In the genomic region with DNA sequence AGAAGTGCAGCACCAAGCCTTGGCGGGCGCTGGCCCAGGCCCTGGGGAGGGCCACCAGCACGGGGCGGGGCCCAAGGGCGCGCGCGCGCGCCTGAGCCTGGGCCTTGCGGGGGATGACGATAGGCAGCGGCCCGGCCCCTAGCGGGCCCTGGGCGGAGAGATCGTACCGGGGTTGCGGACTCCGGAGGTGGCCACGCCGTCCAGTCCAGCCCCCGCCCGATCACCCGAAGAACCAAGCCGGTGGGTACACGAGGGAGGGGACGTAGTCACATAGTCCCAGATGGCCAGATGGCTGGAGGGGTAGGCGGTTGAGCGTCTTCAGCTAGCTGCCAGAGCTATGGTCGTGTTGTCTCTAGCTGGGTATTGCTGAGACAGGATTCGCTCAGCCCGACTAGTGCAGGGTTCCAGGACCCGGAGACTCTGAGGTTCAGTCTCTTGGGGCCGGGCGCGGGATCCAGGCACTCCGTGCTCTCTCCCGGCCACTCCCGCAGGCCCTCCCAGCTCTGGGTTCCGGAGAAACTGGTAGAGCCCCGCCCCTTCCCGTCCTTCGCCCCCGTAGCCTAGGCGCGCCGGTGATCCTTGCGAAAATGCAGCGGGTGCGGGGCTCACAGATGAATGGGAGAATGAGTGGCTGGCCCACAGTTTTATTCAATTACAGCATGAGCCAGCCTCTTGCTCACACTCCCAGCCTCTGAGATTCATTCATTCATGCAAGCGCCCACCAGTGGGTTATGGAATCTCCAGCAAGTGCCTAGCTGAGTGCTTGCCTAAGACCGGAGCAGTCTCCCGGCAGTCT, we compare ENCODE assay signal across 8 mouse cellular contexts. TPM values are rescaled to one million over a fixed set of nuclear protein-coding genes. Genes with fewer than 3 reads are reported as not detected.
DNase-seq lines count a peak whose midpoint lies in the region; ATAC-seq and TF ChIP-seq lines count a peak whose summit lies in the region.

No protein-coding gene starts in this region.

- DNase-seq in ZHBTc4 (ENCODE audit: low read depth, low spot score), result peak; percentile 77
- DNase-seq in cerebellum, postnatal 36 days, result peak; percentile 72 to 80
- peak; percentile 92 for DNase-seq in gastrocnemius, adult 2 months
- DNase-seq in left cerebral cortex, adult 8-10 months (ENCODE audit: low spot score in 2 of 2), result peak; percentile 63 to 71
- peak; percentile 82 for DNase-seq in right cerebral cortex, postnatal 25 days
- DNase-seq in urinary bladder, postnatal 25 days (ENCODE audit: low spot score), result peak; percentile 83

- peak overlapping the region; percentile 94 for H3K4me3 ChIP-seq in gastrocnemius, adult 2 months
- H3K4me3 ChIP-seq in hindbrain, embryonic 16.5 days (ENCODE audit: low read length), result peak overlapping the region; percentile 62

- H3K9me3 ChIP-seq in hindbrain, embryonic 16.5 days (ENCODE audit: control insufficient read depth, low read length), result no peaks in the 10 kb centered on the region

- peaks cover 29% of the 10 kb centered on the region for H3K4me1 ChIP-seq in hindbrain, embryonic 16.5 days (ENCODE audit: control insufficient read depth, insufficient read depth, low read depth, low read length)

- H3K27ac ChIP-seq in gastrocnemius, adult 2 months, result peak overlapping the region; percentile 98
- H3K27ac ChIP-seq in hindbrain, embryonic 16.5 days (ENCODE audit: low read depth, low read length), result peak overlapping the region; percentile 74

- no peaks in the 10 kb centered on the region for H3K36me3 ChIP-seq in hindbrain, embryonic 16.5 days (ENCODE audit: control insufficient read depth, insufficient read depth, low read length)

- TF ChIP-seq CTCF in gastrocnemius, adult 2 months (IDR thresholded peaks at IDR 0.05), result peak; percentile 12; the same call in 1 of the 2 replicates

- whole genome bisulfite sequencing in hindbrain, embryonic 16.5 days, result under 1% methylated on average over 50 of the region's 54 CpGs

- H3K9ac ChIP-seq in hindbrain, embryonic 16.5 days (ENCODE audit: low read depth, low read length), result peak overlapping the region; percentile 80

- ATAC-seq in hindbrain, embryonic 16.5 days, result peak; percentile 60
- ATAC-seq in megakaryocyte, adult 5-6 weeks (ENCODE audit: poor library complexity, severe bottlenecking), result peak; percentile 46

- H3K27me3 ChIP-seq in hindbrain, embryonic 16.5 days (replicated peaks; ENCODE audit: control insufficient read depth, insufficient read depth, low read length), result peaks cover 12% of the 10 kb centered on the region

- intact Hi-C loops in gastrocnemius, adult 2 months (cut with DNase I), result no loop called here

- peak overlapping the region; percentile 92 for H3K4me2 ChIP-seq in hindbrain, embryonic 16.5 days (ENCODE audit: low read length)

RNA-seq across cellular contexts. Expression of gene Myo1c, which starts 1.3 kb away (rescaled TPM):
- total RNA-seq in gastrocnemius, adult 2 months (2021), result 10 to 100 TPM; 34.1 to 43.9 TPM
- polyA plus RNA-seq in hindbrain, embryonic 16.5 days (2015; fragmentation: Nextera tagmentation; extraction: Ambion mirVana), result 13.6 and 16.7 TPM in 2 replicates
- 10 to 100 TPM; 18.2 to 27.0 (median 21.2) TPM for total RNA-seq in left cerebral cortex, adult 8-10 months (2022)
- 21.2 and 28.4 TPM in 2 replicates for total RNA-seq in megakaryocyte, adult 5-6 weeks (2015)
- total RNA-seq in megakaryocyte, adult 5-6 weeks (2017), result 25.3 and 29.2 TPM in 2 replicates

RNA-seq across cellular contexts. Expression of gene Inpp5k, which starts 20.8 kb away (rescaled TPM):
- total RNA-seq in gastrocnemius, adult 2 months (2021), result 10 to 100 TPM; 25.9 to 27.4 TPM
- 39.8 TPM in 2 replicates for polyA plus RNA-seq in hindbrain, embryonic 16.5 days (2015; fragmentation: Nextera tagmentation; extraction: Ambion mirVana)
- 10 to 100 TPM; 41.3 to 43.5 (median 42.5) TPM for total RNA-seq in left cerebral cortex, adult 8-10 months (2022)
- total RNA-seq in megakaryocyte, adult 5-6 weeks (2015), result 76.2 and 79.9 TPM in 2 replicates
- 44.5 and 46.5 TPM in 2 replicates for total RNA-seq in megakaryocyte, adult 5-6 weeks (2017)

RNA-seq across cellular contexts. Expression of gene Crk, which starts 27.4 kb away (rescaled TPM):
- 10 to 100 TPM; 53.4 to 64.3 TPM for total RNA-seq in gastrocnemius, adult 2 months (2021)
- 106 and 109 TPM in 2 replicates for polyA plus RNA-seq in hindbrain, embryonic 16.5 days (2015; fragmentation: Nextera tagmentation; extraction: Ambion mirVana)
- total RNA-seq in left cerebral cortex, adult 8-10 months (2022), result 100 to 1,000 TPM; 108 to 117 (median 112) TPM
- 52.1 and 54.9 TPM in 2 replicates for total RNA-seq in megakaryocyte, adult 5-6 weeks (2015)
- total RNA-seq in megakaryocyte, adult 5-6 weeks (2017), result 50.7 and 56.2 TPM in 2 replicates

Comparison
In these comparisons a context has a peak if more than half of its experiments do, and no peak if none do; other contexts are left out.
1. Peak in every context shown above with its lines: DNase-seq, ATAC-seq, H3K4me3 ChIP-seq and H3K27ac ChIP-seq.